ENCODE assay signal across 20 mouse cellular contexts in genomic region chr16:23235173-23235694, GRCm38 (mm10). TPM values are rescaled to one million over a fixed set of nuclear protein-coding genes. Genes with fewer than 3 reads are reported as not detected.
DNase-seq lines count a peak whose midpoint lies in the region; ATAC-seq and TF ChIP-seq lines count a peak whose summit lies in the region.
"Had no signal": no experiment of that assay in that cellular context is flagged by ENCODE, and none has a peak within 500 bp of the region (broad histone marks: within the 10 kb centered on the region; RNA-seq: fewer than 3 reads in every experiment).

No protein-coding gene starts in this region.

- peak overlapping the region; percentile 34 for H3K27ac ChIP-seq in spleen, adult 2 months (ENCODE audit: insufficient read depth, low read length)
- H3K27ac ChIP-seq: embryonic facial prominence, embryonic 10.5 days; forebrain, embryonic 10.5 days; heart, adult 2 months; heart, embryonic 15.5 days; hindbrain, embryonic 10.5 days; hindbrain, embryonic 14.5 days; intestine, embryonic 15.5 days had no signal

- no peak overlapping the region for H3K4me3 ChIP-seq in spleen, adult 2 months (ENCODE audit: extremely low read depth, insufficient read depth, insufficient read length)
- H3K4me3 ChIP-seq: embryonic facial prominence, embryonic 10.5 days; forebrain, embryonic 10.5 days; heart, adult 2 months; heart, embryonic 15.5 days; hindbrain, embryonic 10.5 days; intestine, embryonic 15.5 days had no signal

- peaks cover 40% of the 10 kb centered on the region for H3K4me1 ChIP-seq in spleen, adult 2 months (ENCODE audit: control insufficient read depth, insufficient read depth, insufficient read length)

- ATAC-seq in neutrophil, adult 5-6 weeks (ENCODE audit: extremely low read depth, insufficient number of reproducible peaks, low FRiP score, poor library complexity, severe bottlenecking): peak; percentile 17; the same call in 1 of the 2 replicates
- ATAC-seq: forebrain, embryonic 14.5 days; intestine, embryonic 15.5 days had no signal

- H3K27me3 ChIP-seq in spleen, adult 2 months (ENCODE audit: control insufficient read depth, insufficient read depth, low read length): no peaks in the 10 kb centered on the region
- H3K27me3 ChIP-seq: intestine, embryonic 15.5 days had no signal

- intact Hi-C loops in heart, postnatal 36 days (cut with DNase I): no loop called here

- 71% methylated on average over 7 of the region's 7 CpGs for WGBS in spleen, adult 2 months

- peaks cover 7% of the 10 kb centered on the region for H3K36me3 ChIP-seq in spleen, adult 2 months (ENCODE audit: control insufficient read depth, insufficient read depth, low read length)
- H3K36me3 ChIP-seq: heart, embryonic 15.5 days; intestine, embryonic 15.5 days had no signal

- peak in 1 of 2 experiments; percentile 18 for DNase-seq in spleen, adult 2 months (ENCODE audit: low read depth in 1 of 2, low spot score in 2 of 2)
- DNase-seq in spleen, adult 18-20 months: no peak
- DNase-seq in Muller cell, postnatal 12 days (ENCODE audit: inconsistent ontology term): peak; percentile 53
- DNase-seq in heart, postnatal 36 days: no peak
- no peak for DNase-seq in gastrocnemius, adult 18-20 months (ENCODE audit: low spot score)
- DNase-seq: adrenal gland, adult 8-10 months; cerebellum, adult 11-12 months; cerebellum, adult 9-10 months; cerebellum, postnatal 25 days; gastrocnemius, postnatal 10 days; heart, adult 2 months; heart, postnatal 14 days had no signal

- TF ChIP-seq POLR2A in spleen, adult 2 months (IDR thresholded peaks at IDR 0.05; ENCODE audit: low read depth, low read length): no peak

- TF ChIP-seq CTCF in spleen, adult 2 months (IDR thresholded peaks at IDR 0.05; ENCODE audit: extremely low read depth, insufficient read depth, insufficient read length, insufficient replicate concordance): no peak

RNA-seq across cellular contexts. Expression of gene St6gal1, which starts 10.7 kb away (rescaled TPM):
- 30.5 and 33.1 TPM in 2 replicates for polyA plus RNA-seq in spleen, adult 2 months (2012; rRNA removed)
- total RNA-seq in neutrophil, adult 5-6 weeks (2017): 137 and 141 TPM in 2 replicates
- total RNA-seq in heart, postnatal 36 days (2021): 1 to 10 TPM; 9.2 to 10.0 TPM
- 1 to 10 TPM; 3.6 to 4.7 TPM for total RNA-seq in gastrocnemius, adult 18-20 months (2021)

Comparison
In these comparisons a context has a peak if more than half of its experiments do, and no peak if none do; other contexts are left out.
1. RNA of gene St6gal1, which starts 10.7 kb away (total RNA-seq): 137 to 141 TPM in neutrophil, adult 5-6 weeks; 9.2 to 10.0 TPM in heart, postnatal 36 days and 3.6 to 4.7 TPM in gastrocnemius, adult 18-20 months; every median in the first group is over 10 times any median in the second.